Mouse (Mus musculus) NIH3T3 (cell line): ENCODE results near the gene Tuba1c.

ENCODE experiments used
- DNase-seq: peaks from one replicate; pipeline ENCODE4 v3.0.0-alpha.2; 2012; ENCODE audit warnings: low read depth

Tuba1c gene

DNA sequence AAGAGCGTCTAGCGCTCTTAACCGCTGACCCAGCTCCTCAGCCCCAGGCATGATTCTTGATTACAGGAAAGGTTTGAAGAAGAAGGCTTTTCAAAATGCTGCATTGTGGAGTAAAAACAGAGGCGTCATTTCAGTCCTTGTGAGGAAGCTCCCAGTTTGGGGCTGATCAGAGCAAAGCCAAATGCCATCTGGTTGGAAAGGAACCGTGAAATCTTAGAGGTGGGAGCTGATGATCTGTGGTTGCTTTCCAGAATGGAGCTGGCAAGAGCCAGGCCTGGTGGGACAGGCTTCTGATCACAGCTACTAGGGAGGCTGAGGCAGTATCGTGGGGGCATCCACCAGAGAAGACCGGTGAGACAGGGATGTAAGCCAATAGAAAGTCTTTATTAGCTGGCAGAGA, 32.9 kb upstream of the Tuba1c start:
- no peak for DNase-seq

DNA sequence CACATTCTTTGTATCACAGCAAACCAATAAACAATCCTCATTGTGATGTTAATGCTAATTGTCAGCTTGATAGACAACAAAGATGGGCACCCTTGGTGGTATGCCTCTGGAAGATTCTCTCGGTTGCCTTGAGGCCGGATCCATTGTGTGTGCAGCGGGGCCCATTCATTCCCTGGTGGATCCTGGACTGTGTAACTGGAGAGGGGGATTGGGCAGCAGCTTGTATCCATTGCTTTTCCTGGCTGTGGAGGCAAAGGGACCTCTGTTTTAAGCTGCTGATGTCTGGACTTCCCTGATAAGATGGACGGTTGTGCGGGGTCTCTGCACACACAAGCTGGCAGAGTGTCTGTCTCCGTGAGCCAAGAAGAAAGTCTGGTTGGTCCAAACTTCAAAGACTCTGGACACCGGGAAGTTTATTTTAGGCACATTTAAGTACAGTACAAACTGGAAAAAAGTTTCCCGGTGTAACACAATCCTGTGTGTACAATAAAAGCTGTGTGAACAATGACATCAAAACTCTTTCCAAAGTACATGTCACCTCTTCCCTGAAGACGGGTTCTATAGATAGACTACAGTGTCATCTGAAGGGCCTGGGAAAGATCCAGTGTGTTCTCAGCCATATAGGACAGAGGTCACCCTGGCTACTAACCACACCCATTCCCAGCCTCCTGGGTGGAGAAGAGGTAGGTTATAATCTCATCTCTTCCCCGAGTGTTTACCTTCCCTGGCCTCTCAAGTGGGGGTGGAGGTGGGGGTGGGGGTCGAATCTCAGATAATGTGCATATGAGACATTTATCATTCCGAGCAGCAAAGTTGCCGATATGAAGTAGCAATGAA, 31.5 kb upstream of the Tuba1c start:
- no peak for DNase-seq

DNA sequence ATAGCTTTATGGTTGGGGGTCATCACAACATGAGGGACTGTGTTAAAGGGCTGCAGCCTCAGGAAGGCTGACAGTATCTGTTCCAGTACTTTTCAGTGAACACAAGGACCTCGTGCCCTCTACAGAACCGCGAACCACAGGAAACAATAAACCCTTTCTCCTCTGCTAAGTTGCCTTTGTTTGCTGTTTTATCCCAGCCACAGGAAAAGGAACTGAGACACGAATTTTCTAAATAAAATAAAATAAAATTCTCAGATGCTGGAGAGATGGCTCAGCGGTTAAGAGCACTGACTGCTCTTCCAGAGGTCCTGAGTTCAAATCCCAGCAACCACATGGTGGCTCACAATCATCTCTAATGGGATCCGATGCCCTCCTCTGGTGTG, 30.9 kb upstream of the Tuba1c start:
- no peak for DNase-seq

DNA sequence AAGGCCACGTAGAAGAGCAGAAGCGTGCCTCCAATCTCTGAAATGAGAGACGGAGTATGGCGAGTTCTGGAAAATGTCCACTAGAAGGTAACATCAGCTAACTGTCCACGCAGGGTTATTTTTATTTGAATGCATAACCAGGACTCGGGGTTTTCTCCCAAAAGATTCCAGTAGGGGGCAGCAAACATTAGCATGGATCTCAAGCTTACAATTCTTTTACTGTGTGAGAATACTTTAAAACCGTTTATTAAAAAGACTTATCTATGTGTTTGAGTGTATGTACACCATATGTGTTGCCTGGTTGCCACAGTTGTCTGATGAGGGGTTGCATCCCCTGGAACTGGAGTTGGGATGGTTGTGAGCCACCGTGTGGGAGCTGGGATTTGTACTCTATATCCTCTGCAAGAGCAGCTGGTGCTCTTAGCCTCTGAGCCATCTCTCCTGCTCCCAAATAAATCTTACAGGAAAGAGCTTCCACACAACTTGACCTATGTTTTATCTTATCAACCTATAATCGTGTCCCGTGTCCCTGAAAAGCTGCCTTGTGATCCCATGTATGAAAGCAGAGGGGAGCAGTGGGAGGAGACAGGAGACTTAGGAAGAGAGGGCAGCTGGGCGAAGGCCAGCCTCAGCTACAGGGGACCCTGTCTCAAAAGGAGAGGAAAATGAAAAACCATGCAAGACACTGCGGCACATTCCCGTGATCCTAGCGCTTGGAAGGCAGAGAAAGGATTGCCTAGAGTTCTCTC, 29.0 kb upstream of the Tuba1c start:
- peak; percentile 88 for DNase-seq

DNA sequence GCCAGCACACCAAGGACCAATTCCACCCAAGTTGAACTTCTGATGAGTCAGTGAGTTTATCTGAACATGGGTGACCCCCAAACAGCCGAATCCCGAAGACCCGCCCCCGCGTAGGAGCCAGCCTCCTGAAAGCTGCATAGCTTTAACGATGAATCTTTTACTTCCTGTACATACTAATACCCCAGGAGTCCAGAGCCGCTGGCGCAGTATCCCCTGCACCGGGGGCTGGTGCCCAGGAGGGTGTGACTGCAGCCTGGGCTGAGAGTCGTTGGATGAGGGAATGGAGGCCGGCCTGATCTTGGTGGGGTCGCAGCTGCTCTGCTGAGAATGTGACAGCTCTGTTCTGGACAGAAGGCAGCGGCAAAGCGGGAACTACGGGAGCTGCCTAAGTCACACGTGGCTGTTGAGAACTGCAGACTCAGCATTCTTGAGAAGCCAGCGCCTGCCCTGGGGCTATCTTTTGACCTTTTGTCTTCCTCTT, 28.2 kb upstream of the Tuba1c start:
- no peak for DNase-seq

DNA sequence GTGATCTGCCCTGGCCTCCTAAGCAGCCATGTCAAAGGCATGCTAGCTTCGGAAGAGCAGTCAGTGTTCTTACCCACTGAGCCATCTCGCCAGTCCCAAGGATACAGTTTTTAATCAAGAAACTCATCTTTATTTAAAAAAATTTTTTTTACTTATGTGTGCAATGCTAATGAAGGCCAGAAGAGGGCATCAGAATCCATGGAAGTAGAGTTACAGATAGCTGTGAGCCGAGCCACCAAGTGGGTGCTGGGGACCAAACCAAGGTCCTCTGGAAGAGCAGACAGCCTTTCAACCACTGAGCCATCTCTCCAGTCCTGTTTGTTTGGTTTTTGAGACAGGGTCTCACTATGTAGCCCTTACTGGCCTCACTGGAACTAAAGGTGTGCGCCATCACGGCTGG, 26.1 kb upstream of the Tuba1c start:
- no peak for DNase-seq

DNA sequence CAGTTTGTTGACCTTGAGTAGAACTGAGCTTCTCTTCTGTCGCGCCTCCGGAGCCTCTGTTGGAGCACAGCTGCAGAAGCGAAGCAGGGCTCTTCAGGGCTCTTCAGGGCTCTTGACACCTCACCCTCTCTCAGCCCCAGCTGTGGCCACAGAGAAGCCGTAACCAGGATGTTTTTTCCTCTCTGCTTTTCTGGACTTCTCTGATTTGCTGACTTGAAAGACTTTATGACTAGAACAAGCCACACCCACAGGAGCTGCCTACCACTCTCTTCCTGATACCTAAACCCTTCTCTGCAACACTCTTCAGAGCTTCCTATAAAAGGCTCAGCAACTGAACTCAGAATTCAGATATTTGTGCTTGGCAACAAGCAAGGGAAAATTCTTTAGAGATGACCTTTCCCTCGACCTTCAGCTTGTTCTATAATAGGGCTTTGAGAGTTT, 20.9 kb upstream of the Tuba1c start:
- peak; percentile 69 for DNase-seq

DNA sequence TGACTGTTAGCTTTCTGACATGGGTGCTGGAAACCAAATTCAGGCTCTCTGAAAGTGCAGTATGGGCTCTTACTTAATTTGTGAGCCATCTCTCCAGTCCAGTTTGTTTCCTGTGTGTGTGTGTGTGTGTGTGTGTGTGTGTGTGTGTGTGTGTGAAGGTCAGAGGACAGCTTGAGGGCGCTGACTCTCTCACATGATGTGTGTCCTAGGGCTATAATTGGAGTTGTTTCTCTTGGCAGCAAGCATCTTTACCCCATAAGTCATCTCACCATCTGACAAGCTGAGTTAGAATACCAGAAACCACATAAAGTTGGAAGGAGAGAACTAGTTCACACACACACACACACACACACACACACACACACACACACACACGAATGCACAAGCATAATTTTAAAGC, 18.8 kb upstream of the Tuba1c start:
- peak; percentile 91 for DNase-seq

DNA sequence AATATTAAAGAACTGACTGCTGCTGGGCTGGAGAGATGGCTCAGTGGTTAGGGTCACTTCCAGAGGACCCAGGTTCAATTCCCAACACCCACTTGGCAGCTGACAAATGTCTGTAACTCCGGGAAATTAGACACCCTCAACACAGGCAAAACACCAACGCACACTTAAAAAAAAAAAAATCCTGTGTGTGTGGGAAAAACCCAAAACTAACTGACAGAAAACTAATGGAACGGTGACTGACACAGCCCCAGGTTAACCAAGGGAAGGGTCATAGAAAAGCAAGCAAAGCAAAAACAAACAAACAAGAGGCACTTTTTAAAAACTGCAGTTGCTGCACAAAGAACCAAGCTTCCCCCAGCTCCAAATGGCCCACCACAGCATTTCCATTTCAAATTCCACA, 17.7 kb upstream of the Tuba1c start:
- DNase-seq = no peak

DNA sequence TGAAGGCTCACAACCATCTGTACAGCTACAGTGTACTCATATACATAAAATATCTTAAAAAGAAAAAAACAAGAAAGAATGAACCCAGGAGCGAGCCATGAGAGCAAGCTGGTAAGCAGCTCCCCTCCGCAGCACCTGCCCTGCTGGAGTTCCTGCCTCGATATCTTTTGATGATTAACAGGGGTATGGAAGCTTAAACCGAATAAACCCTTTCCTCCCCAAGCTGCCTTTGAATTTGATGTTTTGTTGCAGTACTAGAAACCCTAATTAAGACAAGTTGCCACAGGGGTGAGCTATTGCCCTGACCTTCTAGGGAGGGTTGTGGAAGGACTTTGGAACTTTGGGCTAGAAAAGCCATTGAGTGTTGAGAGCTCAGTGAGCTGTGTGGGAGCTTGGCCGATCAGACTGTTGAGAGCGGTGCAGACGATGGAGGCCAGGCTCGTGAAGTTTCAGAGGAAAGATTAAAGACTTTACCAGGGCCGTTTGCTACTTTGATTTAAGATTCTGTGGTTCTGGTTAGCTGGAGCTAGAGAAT, 15.1 kb upstream of the Tuba1c start:
- no peak for DNase-seq

DNA sequence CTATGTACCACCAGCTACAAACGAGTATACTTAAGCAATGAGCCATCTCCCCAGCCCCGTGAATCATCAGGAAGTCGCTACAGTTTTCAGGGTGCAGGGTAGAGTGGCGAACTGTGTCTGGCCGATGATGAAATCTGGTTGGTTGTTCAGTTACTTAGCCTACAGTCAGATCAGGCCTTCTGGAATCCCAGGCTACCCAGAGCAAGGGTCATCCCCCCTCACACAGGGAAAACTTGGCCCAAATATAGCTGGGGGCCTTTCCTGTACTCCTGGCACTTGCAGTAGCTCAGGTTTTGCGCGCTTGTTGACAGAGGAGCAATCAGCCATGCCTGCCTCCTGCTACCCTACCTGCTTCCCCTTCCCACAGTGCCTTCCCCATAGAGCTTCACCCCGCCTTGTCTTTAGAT, 12.3 kb upstream of the Tuba1c start:
- no peak for DNase-seq

DNA sequence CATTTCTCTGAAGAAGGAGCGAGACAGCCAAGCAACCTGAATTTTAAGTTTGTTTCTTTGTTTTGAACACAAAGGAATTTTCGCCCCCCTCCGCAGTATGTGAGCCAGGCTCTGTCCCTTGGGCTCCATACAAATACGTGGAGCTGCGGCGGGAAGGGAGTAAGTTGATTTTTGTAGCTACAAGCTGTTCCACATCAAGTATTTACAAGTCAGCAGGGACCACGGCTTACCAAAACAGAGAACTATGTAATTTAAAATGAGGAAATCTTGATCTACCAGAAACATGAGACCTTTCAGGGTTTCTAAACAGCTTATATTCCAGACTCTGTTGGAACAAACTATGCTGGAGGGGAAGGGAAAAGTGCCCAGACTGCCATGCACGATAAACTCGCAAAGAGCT, 11.7 kb upstream of the Tuba1c start:
- DNase-seq = peak; percentile 59

DNA sequence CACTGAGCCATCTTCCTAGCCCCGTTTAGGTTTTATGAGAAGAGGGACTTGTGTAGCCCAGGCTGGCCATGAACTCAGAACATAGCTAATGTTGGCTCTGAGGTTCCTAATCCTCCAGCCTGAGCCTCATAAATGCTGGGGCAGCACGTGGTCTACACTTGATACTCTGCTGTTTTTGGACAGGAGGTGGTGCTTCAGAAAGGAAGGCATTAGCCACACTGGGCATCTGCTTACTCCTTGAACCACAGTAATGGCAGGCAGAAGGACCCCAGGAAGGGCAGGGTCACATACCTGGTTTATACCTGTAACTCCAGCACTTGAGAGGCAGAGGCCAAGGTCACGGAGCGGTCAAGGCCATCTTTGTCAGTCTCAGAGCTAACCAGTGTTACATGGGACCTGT, 11.1 kb upstream of the Tuba1c start:
- DNase-seq = no peak

DNA sequence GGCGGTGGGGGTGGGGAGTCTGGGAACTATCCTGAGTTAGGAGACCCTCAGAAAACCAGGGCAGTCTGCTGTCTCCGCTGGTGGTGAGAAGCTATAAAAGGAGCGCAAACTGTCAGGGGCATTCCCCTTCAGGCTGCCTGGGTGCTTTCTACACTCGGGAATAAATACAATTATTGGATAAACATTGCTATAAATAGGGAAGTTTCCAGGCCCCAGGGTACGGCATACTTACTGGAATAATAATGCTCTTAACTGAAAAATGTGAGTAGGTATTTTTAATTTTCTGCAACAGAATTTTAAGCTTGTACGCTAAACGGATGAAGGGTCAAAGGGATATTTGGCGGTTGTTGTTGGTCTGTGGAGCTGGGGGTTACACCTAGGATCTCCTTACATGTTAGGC, 10.3 kb upstream of the Tuba1c start:
- DNase-seq = no peak

DNA sequence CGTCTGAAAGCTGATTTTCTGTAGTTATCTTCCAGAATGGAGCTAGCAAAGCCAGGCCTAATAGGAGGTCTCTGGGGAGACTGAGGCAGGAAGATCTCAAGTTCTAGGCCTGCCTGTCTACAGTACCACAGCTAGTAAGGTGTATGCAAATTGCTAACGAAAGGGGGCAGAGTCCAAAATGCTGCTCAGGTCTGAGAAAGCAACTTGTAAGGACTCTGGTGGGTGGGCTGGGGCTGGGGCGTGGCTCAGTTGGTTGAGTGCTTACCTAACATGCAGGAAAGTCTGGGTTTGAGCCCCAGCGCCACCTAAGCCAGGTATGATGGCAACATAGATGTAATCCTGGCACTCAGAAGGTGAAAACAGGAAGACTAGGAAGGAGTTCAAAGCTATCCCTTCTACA, 9.5 kb upstream of the Tuba1c start:
- no peak for DNase-seq

DNA sequence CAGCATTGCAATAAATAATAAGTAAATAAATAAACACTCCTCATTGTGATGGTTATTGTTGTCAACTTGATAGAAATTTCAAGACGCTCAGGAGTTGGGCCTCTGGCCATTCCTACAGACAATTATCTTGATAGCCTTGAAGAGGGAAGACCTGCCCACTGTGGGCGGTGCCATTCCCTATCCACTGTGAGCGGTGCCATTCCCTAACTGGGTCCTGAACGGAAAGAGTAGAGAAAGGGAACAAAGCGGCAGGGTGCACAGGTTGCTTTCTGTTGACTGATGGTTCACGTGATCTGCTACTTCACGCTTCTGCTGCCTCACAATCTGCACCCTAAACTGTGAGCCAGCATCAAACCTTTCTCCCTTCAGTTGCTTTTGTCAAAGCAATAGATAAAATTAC, 8.4 kb upstream of the Tuba1c start:
- DNase-seq = no peak

DNA sequence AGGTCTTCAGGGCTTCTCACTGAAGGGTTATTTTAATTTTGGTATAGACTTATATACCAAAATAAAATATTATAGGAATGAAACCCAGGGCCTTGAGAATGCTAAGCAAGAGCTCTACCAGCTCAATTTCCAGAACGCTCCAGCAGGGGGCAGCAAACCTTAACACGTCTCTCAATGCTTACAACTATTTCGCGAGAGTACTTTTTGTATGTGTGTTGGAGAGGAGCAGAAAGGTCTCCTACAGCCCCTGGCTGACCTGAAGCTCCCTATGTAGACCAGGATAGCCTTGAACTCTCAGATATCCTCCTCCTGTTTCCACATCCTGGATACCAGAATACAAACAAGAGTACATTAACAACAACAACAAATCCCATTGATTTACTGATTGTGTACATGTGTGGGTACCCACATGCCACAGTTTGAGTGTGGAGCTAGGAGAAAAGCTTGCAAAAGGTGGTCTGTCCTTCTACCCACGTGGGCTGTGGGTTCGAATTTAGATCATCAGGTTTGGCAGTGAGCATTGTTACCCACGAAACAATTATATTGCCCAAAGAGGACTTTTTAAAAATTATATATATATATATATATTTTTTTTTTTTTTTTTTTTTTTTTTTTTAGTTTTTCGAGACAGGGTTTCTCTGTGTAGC, 4.9 kb upstream of the Tuba1c start:
- peak; percentile 94 for DNase-seq

DNA sequence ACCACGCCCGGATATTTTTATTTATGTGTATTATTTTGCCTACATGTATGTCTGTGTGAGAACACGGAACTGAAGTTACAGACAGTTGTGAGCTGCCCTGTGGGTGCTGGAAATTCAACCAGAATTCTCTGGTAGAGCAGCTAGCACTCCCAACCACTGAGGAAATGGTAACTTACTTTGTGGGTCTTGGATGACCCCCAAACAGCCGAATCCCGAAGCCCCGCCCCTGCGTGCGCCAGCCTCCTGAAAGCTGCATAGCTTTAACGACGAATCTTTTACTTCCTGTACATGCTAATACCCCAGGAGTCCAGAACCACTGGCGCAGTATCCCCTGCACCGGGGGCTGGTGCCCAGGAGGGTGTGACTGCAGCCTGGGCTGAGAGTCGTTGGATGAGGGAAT, 4.3 kb upstream of the Tuba1c start:
- no peak for DNase-seq

DNA sequence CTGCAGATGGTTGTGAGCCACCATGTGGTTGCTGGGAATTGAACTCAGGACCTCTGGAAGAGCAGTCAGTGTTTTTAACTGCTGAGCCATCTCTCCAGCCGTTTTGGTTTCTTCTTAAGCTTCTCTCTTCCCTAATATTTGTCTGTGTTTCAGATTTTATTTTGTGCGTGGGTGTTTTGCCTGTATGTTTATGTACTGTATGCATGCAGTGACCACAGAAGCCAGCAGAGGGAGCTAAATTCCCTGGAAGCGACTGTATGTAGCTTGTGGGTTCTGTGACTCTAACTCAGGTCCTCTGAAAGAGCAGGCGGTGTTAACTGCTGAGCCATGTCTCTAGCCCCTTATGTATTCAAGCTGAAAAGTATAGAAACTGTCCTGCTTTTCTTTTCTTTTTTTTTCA, 3.4 kb upstream of the Tuba1c start:
- peak; percentile 74 for DNase-seq

DNA sequence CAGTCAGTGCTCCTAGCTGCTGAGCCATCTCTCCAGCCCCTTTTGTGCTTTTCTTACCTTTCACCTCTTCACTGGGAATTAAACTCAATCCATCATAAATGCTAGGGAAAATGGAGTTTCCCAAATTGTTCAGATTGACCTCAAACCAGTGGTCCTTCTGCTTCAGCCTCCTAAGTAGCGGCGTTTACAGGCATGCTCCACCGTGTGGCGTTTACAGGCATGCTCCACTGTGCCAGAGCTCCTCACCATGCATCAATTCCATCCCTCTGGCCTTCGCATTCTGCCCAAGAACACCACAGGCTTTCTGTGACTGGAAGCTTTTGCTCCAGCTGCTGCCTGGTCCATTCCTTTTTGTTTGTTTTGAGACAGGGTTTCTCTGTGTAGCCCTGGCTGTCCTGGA, 2.6 kb upstream of the Tuba1c start:
- no peak for DNase-seq

DNA sequence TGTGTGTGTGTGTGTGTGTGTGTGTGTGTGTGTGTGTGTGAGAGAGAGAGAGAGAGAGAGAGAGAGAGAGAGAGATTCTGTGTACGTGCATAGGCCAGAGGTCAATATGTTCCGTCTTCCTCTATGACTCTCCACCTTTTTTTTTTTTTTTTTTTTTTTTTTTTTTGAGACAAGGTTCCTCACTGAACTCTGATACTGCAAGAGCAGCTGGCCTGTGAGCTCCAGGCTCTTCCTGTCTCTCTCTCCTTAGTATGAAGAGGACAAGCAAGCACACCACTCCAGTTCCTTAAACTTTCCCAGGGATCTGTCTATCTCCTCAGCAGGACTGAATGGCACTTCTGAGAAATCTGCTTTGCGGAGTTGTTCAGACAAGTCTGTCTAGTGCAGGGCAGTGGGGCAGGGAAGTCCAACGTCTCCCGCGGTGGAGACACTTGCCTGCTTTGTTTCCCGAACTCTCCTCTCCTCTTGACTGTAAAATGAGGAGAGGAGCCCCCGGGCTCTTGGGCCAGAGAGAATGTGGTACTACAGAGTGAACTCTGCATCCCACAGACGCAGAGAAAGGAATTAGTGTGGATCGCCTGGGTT, 725 bp upstream of the Tuba1c start:
- DNase-seq = peak; percentile 49
